Mouse (Mus musculus) lung, adult 2 months (tissue): ENCODE measurements around the gene Pcca.
"Not testable (repeated sequence)": the region's sequence is repeated elsewhere in the genome, so short reads cannot be mapped to it uniquely, and the experiment has no call there.

Experiments used
- CTCF ChIP-seq: fragments of 200-500 bp; IDR thresholded peaks from 2 replicates; pipeline ENCODE4 v1.5.1; 2011; ENCODE audit warnings: mild to moderate bottlenecking, low read length, control low read depth; ENCODE audit not compliant: insufficient read depth
- POLR2A ChIP-seq: fragments of 200-500 bp; IDR thresholded peaks from 2 replicates; pipeline ENCODE4 v1.6.1; 2011; ENCODE audit warnings: low read depth, mild to moderate bottlenecking, control low read depth, low read length, borderline replicate concordance; ENCODE audit errors: extremely low read depth

GRCm38 (mm10) chr14:122560893-122561452, 26.8 kb downstream of the Pcca start:
- TF ChIP-seq CTCF, POLR2A: not testable (repeated sequence)
